Comparison of ENCODE assay signal across 8 mouse cellular contexts in genomic region chr10:107272131-107272803, GRCm38 (mm10). TPM values are rescaled to one million over a fixed set of nuclear protein-coding genes. Genes with fewer than 3 reads are reported as not detected.
DNase-seq lines count a peak whose midpoint lies in the region; ATAC-seq and TF ChIP-seq lines count a peak whose summit lies in the region.

No protein-coding gene starts in this region.

- H3K9me3 ChIP-seq in embryonic facial prominence, embryonic 11.5 days (replicated peaks; ENCODE audit: control insufficient read depth, low read length), result no peaks in the 10 kb centered on the region
- H3K9me3 ChIP-seq in heart, embryonic 13.5 days, result no peaks in the 10 kb centered on the region
- no peaks in the 10 kb centered on the region for H3K9me3 ChIP-seq in kidney, postnatal 0 days (replicated peaks; ENCODE audit: low read length)
- no peaks in the 10 kb centered on the region for H3K9me3 ChIP-seq in liver, embryonic 16.5 days (replicated peaks; ENCODE audit: control insufficient read depth, low read length)

- no peak for TF ChIP-seq CTCF in kidney, postnatal 0 days (IDR thresholded peaks at IDR 0.05; ENCODE audit: low read depth)

- H3K36me3 ChIP-seq in embryonic facial prominence, embryonic 11.5 days (replicated peaks; ENCODE audit: control insufficient read depth, insufficient read depth, low read depth, low read length), result no peaks in the 10 kb centered on the region
- H3K36me3 ChIP-seq in heart, embryonic 13.5 days, result no peaks in the 10 kb centered on the region
- H3K36me3 ChIP-seq in kidney, postnatal 0 days (ENCODE audit: insufficient read depth, low read length), result no peaks in the 10 kb centered on the region
- H3K36me3 ChIP-seq in liver, embryonic 16.5 days (ENCODE audit: control insufficient read depth, insufficient read depth), result no peaks in the 10 kb centered on the region

- peak; percentile 13 for DNase-seq in ovary, postnatal 10 days (ENCODE audit: low spot score)
- DNase-seq in ovary, adult 18-20 months (ENCODE audit: low spot score), result no peak
- DNase-seq in embryonic facial prominence, embryonic 11.5 days (ENCODE audit: low spot score), result peak; percentile 46
- DNase-seq in kidney, postnatal 0 days (ENCODE audit: low spot score), result peak; percentile 38
- DNase-seq in retina, embryonic 14.5 days (ENCODE audit: low spot score), result peak; percentile 72
- no peak for DNase-seq in natural killer cell, adult 2 months (ENCODE audit: low spot score in 2 of 2)

- H3K27ac ChIP-seq in embryonic facial prominence, embryonic 11.5 days (replicated peaks; ENCODE audit: low read depth, low read length), result no peak overlapping the region
- no peak overlapping the region for H3K27ac ChIP-seq in heart, embryonic 13.5 days (replicated peaks)
- H3K27ac ChIP-seq in kidney, postnatal 0 days, result no peak overlapping the region
- peak overlapping the region; percentile 70 for H3K27ac ChIP-seq in liver, embryonic 16.5 days (ENCODE audit: low read length)

- ATAC-seq in embryonic facial prominence, embryonic 11.5 days (replicated peaks; ENCODE audit: insufficient number of reproducible peaks, low FRiP score, low TSS enrichment, low read depth), result peak; percentile 81
- 0 out of 2 replicates have a peak, but pooled peaks have one; percentile 31 for ATAC-seq in heart, embryonic 13.5 days (ENCODE audit: extremely low read depth, insufficient number of reproducible peaks, low FRiP score, low TSS enrichment)
- ATAC-seq in kidney, postnatal 0 days (replicated peaks; ENCODE audit: low FRiP score, low read depth), result peak; percentile 72
- peak; percentile 71 for ATAC-seq in liver, embryonic 16.5 days (ENCODE audit: low read depth)

- H3K27me3 ChIP-seq in embryonic facial prominence, embryonic 11.5 days (ENCODE audit: control insufficient read depth, insufficient read depth, low read length), result peaks cover 12% of the 10 kb centered on the region
- peaks cover 45% of the 10 kb centered on the region for H3K27me3 ChIP-seq in heart, embryonic 13.5 days (replicated peaks)
- 0 out of 2 replicates have a peak, but pooled peaks cover 4% of the 10 kb centered on the region for H3K27me3 ChIP-seq in kidney, postnatal 0 days (ENCODE audit: insufficient read depth, low read length)
- peaks cover 12% of the 10 kb centered on the region for H3K27me3 ChIP-seq in liver, embryonic 16.5 days (ENCODE audit: control insufficient read depth, insufficient read depth, low read depth, low read length)

- peak overlapping the region; percentile 63 for H3K9ac ChIP-seq in embryonic facial prominence, embryonic 11.5 days (replicated peaks; ENCODE audit: low read length)
- peak overlapping the region; percentile 78 for H3K9ac ChIP-seq in heart, embryonic 13.5 days
- peak overlapping the region; percentile 42; the same call in 1 of the 2 replicates for H3K9ac ChIP-seq in kidney, postnatal 0 days (ENCODE audit: low read depth, low read length)
- peak overlapping the region; percentile 39 for H3K9ac ChIP-seq in liver, embryonic 16.5 days (ENCODE audit: low read depth, low read length)

- H3K4me3 ChIP-seq in embryonic facial prominence, embryonic 11.5 days (ENCODE audit: low read depth, low read length), result peak overlapping the region; percentile 55
- peak overlapping the region; percentile 70 for H3K4me3 ChIP-seq in heart, embryonic 13.5 days
- H3K4me3 ChIP-seq in kidney, postnatal 0 days (replicated peaks; ENCODE audit: low read depth, low read length), result peak overlapping the region; percentile 61
- H3K4me3 ChIP-seq in liver, embryonic 16.5 days (ENCODE audit: low read depth, low read length), result peak overlapping the region; percentile 59

- no peaks in the 10 kb centered on the region for H3K4me1 ChIP-seq in embryonic facial prominence, embryonic 11.5 days (ENCODE audit: control insufficient read depth, insufficient read depth, low read length)
- H3K4me1 ChIP-seq in heart, embryonic 13.5 days, result peaks cover 6% of the 10 kb centered on the region; the same call in 1 of the 2 replicates
- no peaks in the 10 kb centered on the region; the same call in 1 of the 2 replicates for H3K4me1 ChIP-seq in kidney, postnatal 0 days (replicated peaks; ENCODE audit: insufficient read depth, low read length)
- H3K4me1 ChIP-seq in liver, embryonic 16.5 days (ENCODE audit: control insufficient read depth, low read depth, low read length), result no peaks in the 10 kb centered on the region

- H3K4me2 ChIP-seq in embryonic facial prominence, embryonic 11.5 days (ENCODE audit: low read depth, low read length), result peak overlapping the region; percentile 99
- peak overlapping the region; percentile 99 for H3K4me2 ChIP-seq in heart, embryonic 13.5 days
- peak overlapping the region; percentile 97 for H3K4me2 ChIP-seq in kidney, postnatal 0 days (ENCODE audit: low read length)
- H3K4me2 ChIP-seq in liver, embryonic 16.5 days (ENCODE audit: low read depth, low read length), result peak overlapping the region; percentile 52

- under 1% methylated on average over 31 of the region's 41 CpGs for WGBS in embryonic facial prominence, embryonic 11.5 days
- under 1% methylated on average over 41 of the region's 41 CpGs for WGBS in heart, embryonic 13.5 days
- WGBS in kidney, postnatal 0 days, result under 1% methylated on average over 41 of the region's 41 CpGs
- under 1% methylated on average over 41 of the region's 41 CpGs for WGBS in liver, embryonic 16.5 days (ENCODE audit: insufficient replicate concordance)

RNA-seq across cellular contexts. Expression of gene Lin7a, which starts 0.8 kb away (rescaled TPM):
- polyA plus RNA-seq in embryonic facial prominence, embryonic 11.5 days (2014; fragmentation: Nextera tagmentation; extraction: Ambion mirVana), result 4.0 and 4.4 TPM in 2 replicates
- 1.6 and 1.9 TPM in 2 replicates for polyA plus RNA-seq in heart, embryonic 13.5 days (2015; fragmentation: Nextera tagmentation; extraction: Ambion mirVana)
- 0.54 and 1.3 TPM in 2 replicates for polyA plus RNA-seq in kidney, postnatal 0 days (2015; fragmentation: Nextera tagmentation; extraction: Ambion mirVana)
- 1.3 TPM in 2 replicates for polyA plus RNA-seq in liver, embryonic 16.5 days (2015; fragmentation: Nextera tagmentation; extraction: Ambion mirVana)

Comparison
In these comparisons a context has a peak if more than half of its experiments do, and no peak if none do; other contexts are left out.
1. DNase-seq: peak in ovary, postnatal 10 days (single experiment), embryonic facial prominence, embryonic 11.5 days (single experiment), kidney, postnatal 0 days (single experiment) and retina, embryonic 14.5 days (single experiment); none in ovary, adult 18-20 months (single experiment) and natural killer cell, adult 2 months (0 of 2).
2. ATAC-seq: peak in every context shown above with its lines; median percentile 81 in embryonic facial prominence, embryonic 11.5 days; 72 in kidney, postnatal 0 days; 71 in liver, embryonic 16.5 days; 31 in heart, embryonic 13.5 days.
3. Peak in every context shown above with its lines, with median percentiles within 50 percentile points of each other: H3K4me2 ChIP-seq, H3K4me3 ChIP-seq and H3K9ac ChIP-seq.